ENCODE assay signal across 20 mouse cellular contexts in the genomic region with DNA sequence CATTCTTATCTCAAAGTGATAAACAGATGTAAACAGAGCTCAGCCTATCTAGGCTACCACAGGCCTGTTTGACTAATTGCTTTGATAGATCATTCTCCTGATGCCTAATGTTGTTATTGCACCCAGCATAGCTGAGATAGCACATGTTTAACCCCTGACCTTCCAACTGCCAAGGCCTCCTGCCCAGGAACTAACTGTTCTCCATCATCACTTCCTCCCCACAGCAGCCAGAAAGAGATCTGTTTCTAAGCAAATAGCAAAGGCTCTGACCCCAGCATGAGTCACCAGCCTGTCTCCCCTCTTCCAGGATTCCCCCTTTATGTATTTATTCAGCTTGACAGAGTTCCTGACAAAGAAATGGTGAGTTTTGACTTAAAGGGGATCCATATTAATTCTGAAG. TPM values are rescaled to one million over a fixed set of nuclear protein-coding genes. Genes with fewer than 3 reads are reported as not detected.
DNase-seq lines count a peak whose midpoint lies in the region; ATAC-seq lines count a peak whose summit lies in the region.
"Had no signal": no experiment of that assay in that cellular context is flagged by ENCODE, and none has a peak within 500 bp of the region (broad histone marks: within the 10 kb centered on the region; RNA-seq: fewer than 3 reads in every experiment).

No protein-coding gene starts in this region.

- no peak overlapping the region for H3K4me3 ChIP-seq in hindbrain, embryonic 11.5 days (ENCODE audit: low read depth, low read length)
- H3K4me3 ChIP-seq in hindbrain, embryonic 12.5 days = no peak overlapping the region
- H3K4me3 ChIP-seq in midbrain, embryonic 11.5 days (ENCODE audit: low read depth, low read length) = no peak overlapping the region
- H3K4me3 ChIP-seq in midbrain, embryonic 13.5 days (replicated peaks) = no peak overlapping the region
- H3K4me3 ChIP-seq in neural tube, embryonic 11.5 days (ENCODE audit: low read depth, low read length) = no peak overlapping the region
- H3K4me3 ChIP-seq: embryonic facial prominence, embryonic 13.5 days; heart, embryonic 15.5 days; hindbrain, embryonic 15.5 days; liver, embryonic 12.5 days; megakaryocyte, embryonic 14.5 days had no signal

- H3K36me3 ChIP-seq in hindbrain, embryonic 11.5 days (ENCODE audit: control insufficient read depth, insufficient read depth, low read length) = no peaks in the 10 kb centered on the region
- H3K36me3 ChIP-seq in hindbrain, embryonic 12.5 days = no peaks in the 10 kb centered on the region
- no peaks in the 10 kb centered on the region for H3K36me3 ChIP-seq in midbrain, embryonic 11.5 days (ENCODE audit: control insufficient read depth, insufficient read depth, low read length)
- H3K36me3 ChIP-seq in midbrain, embryonic 13.5 days = no peaks in the 10 kb centered on the region
- H3K36me3 ChIP-seq in neural tube, embryonic 11.5 days (ENCODE audit: control insufficient read depth, insufficient read depth, low read length) = no peaks in the 10 kb centered on the region
- H3K36me3 ChIP-seq: embryonic facial prominence, embryonic 13.5 days; heart, embryonic 15.5 days; hindbrain, embryonic 15.5 days; liver, embryonic 12.5 days had no signal

- no peak for ATAC-seq in hindbrain, embryonic 11.5 days (ENCODE audit: low FRiP score)
- ATAC-seq in hindbrain, embryonic 12.5 days (ENCODE audit: low FRiP score) = no peak
- ATAC-seq in midbrain, embryonic 11.5 days (ENCODE audit: low FRiP score) = no peak
- ATAC-seq in midbrain, embryonic 13.5 days = no peak
- ATAC-seq in neural tube, embryonic 11.5 days (ENCODE audit: insufficient read depth, low FRiP score, low TSS enrichment) = no peak
- ATAC-seq: CD4-positive, CD25-positive, alpha-beta regulatory T cell, adult 4 months; liver, embryonic 12.5 days had no signal

- H3K4me2 ChIP-seq in hindbrain, embryonic 11.5 days (replicated peaks; ENCODE audit: low read depth, low read length) = no peak overlapping the region
- no peak overlapping the region for H3K4me2 ChIP-seq in hindbrain, embryonic 12.5 days (replicated peaks)
- no peak overlapping the region for H3K4me2 ChIP-seq in midbrain, embryonic 11.5 days
- H3K4me2 ChIP-seq in midbrain, embryonic 13.5 days (replicated peaks) = no peak overlapping the region
- no peak overlapping the region for H3K4me2 ChIP-seq in neural tube, embryonic 11.5 days (ENCODE audit: low read depth)
- H3K4me2 ChIP-seq: embryonic facial prominence, embryonic 13.5 days; heart, embryonic 15.5 days; hindbrain, embryonic 15.5 days; liver, embryonic 12.5 days had no signal

- H3K4me1 ChIP-seq in hindbrain, embryonic 11.5 days (replicated peaks; ENCODE audit: control insufficient read depth, insufficient read depth, low read length) = no peaks in the 10 kb centered on the region
- H3K4me1 ChIP-seq in hindbrain, embryonic 12.5 days = no peaks in the 10 kb centered on the region
- no peaks in the 10 kb centered on the region for H3K4me1 ChIP-seq in midbrain, embryonic 11.5 days (ENCODE audit: control insufficient read depth, insufficient read depth, low read length)
- no peaks in the 10 kb centered on the region for H3K4me1 ChIP-seq in midbrain, embryonic 13.5 days (replicated peaks)
- no peaks in the 10 kb centered on the region for H3K4me1 ChIP-seq in neural tube, embryonic 11.5 days (ENCODE audit: control insufficient read depth, insufficient read depth, low read length)
- H3K4me1 ChIP-seq: embryonic facial prominence, embryonic 13.5 days; heart, embryonic 15.5 days; hindbrain, embryonic 15.5 days; megakaryocyte, embryonic 14.5 days had no signal

- no peak overlapping the region for H3K9ac ChIP-seq in hindbrain, embryonic 11.5 days (ENCODE audit: low read depth, low read length)
- no peak overlapping the region for H3K9ac ChIP-seq in hindbrain, embryonic 12.5 days
- H3K9ac ChIP-seq in midbrain, embryonic 11.5 days (ENCODE audit: low read length) = no peak overlapping the region
- no peak overlapping the region for H3K9ac ChIP-seq in midbrain, embryonic 13.5 days (replicated peaks)
- no peak overlapping the region for H3K9ac ChIP-seq in neural tube, embryonic 11.5 days (ENCODE audit: low read length)
- H3K9ac ChIP-seq: embryonic facial prominence, embryonic 13.5 days; heart, embryonic 15.5 days; hindbrain, embryonic 15.5 days; liver, embryonic 12.5 days had no signal

- no peaks in the 10 kb centered on the region for H3K27me3 ChIP-seq in hindbrain, embryonic 11.5 days (ENCODE audit: control insufficient read depth, insufficient read depth, low read length)
- no peaks in the 10 kb centered on the region for H3K27me3 ChIP-seq in hindbrain, embryonic 12.5 days
- no peaks in the 10 kb centered on the region for H3K27me3 ChIP-seq in midbrain, embryonic 11.5 days (ENCODE audit: control insufficient read depth, insufficient read depth, low read length)
- H3K27me3 ChIP-seq in midbrain, embryonic 13.5 days = no peaks in the 10 kb centered on the region
- no peaks in the 10 kb centered on the region for H3K27me3 ChIP-seq in neural tube, embryonic 11.5 days (ENCODE audit: control insufficient read depth, insufficient read depth, low read length)
- H3K27me3 ChIP-seq: embryonic facial prominence, embryonic 13.5 days; heart, embryonic 15.5 days; hindbrain, embryonic 15.5 days; liver, embryonic 12.5 days; megakaryocyte, embryonic 14.5 days had no signal

- no peak overlapping the region for H3K27ac ChIP-seq in hindbrain, embryonic 11.5 days (ENCODE audit: low read depth, low read length)
- H3K27ac ChIP-seq in hindbrain, embryonic 12.5 days = no peak overlapping the region
- H3K27ac ChIP-seq in midbrain, embryonic 11.5 days (ENCODE audit: low read depth, low read length) = no peak overlapping the region
- H3K27ac ChIP-seq in midbrain, embryonic 13.5 days = no peak overlapping the region
- H3K27ac ChIP-seq in neural tube, embryonic 11.5 days (ENCODE audit: low read depth, low read length) = no peak overlapping the region
- H3K27ac ChIP-seq: embryonic facial prominence, embryonic 13.5 days; heart, embryonic 15.5 days; hindbrain, embryonic 15.5 days; liver, embryonic 12.5 days had no signal

- DNase-seq in hindbrain, embryonic 11.5 days (ENCODE audit: low spot score) = peak; percentile 21
- DNase-seq in midbrain, embryonic 11.5 days (ENCODE audit: low spot score, missing footprints) = peak; percentile 71
- DNase-seq in embryo, embryonic 10 days (ENCODE audit: low spot score) = peak; percentile 84
- peak; percentile 21 for DNase-seq in neural tube, embryonic 11.5 days (ENCODE audit: low spot score)
- DNase-seq in adrenal gland, adult 2 months = no peak
- DNase-seq in urinary bladder, adult 18-20 months (ENCODE audit: low spot score in 2 of 2) = no peak
- DNase-seq: adrenal gland, postnatal 36 days; cerebellum, postnatal 10 days; heart, adult 11 months; layer of hippocampus, postnatal 36 days; left cerebral cortex, postnatal 4 days had no signal

- no peaks in the 10 kb centered on the region for H3K9me3 ChIP-seq in hindbrain, embryonic 11.5 days (ENCODE audit: control insufficient read depth, low read length)
- H3K9me3 ChIP-seq in hindbrain, embryonic 12.5 days (replicated peaks) = no peaks in the 10 kb centered on the region
- H3K9me3 ChIP-seq in midbrain, embryonic 11.5 days (ENCODE audit: control insufficient read depth, low read length) = no peaks in the 10 kb centered on the region
- no peaks in the 10 kb centered on the region for H3K9me3 ChIP-seq in midbrain, embryonic 13.5 days
- H3K9me3 ChIP-seq in neural tube, embryonic 11.5 days (ENCODE audit: control insufficient read depth, low read length) = no peaks in the 10 kb centered on the region
- H3K9me3 ChIP-seq: embryonic facial prominence, embryonic 13.5 days; heart, embryonic 15.5 days; hindbrain, embryonic 15.5 days; liver, embryonic 12.5 days; megakaryocyte, embryonic 14.5 days had no signal

RNA-seq across cellular contexts. Expression of a gene that starts 50.4 kb away (rescaled TPM):
- 31.0 and 34.0 TPM in 2 replicates for polyA plus RNA-seq in hindbrain, embryonic 11.5 days (2014; fragmentation: Nextera tagmentation; extraction: Ambion mirVana)
- 50.9 and 61.4 TPM in 2 replicates for polyA plus RNA-seq in hindbrain, embryonic 12.5 days (2016; fragmentation: Nextera tagmentation; extraction: Ambion mirVana)
- 27.0 and 27.3 TPM in 2 replicates for polyA plus RNA-seq in midbrain, embryonic 11.5 days (2014; fragmentation: Nextera tagmentation; extraction: Ambion mirVana)
- polyA plus RNA-seq in midbrain, embryonic 13.5 days (2015; fragmentation: Nextera tagmentation; extraction: Ambion mirVana) = 17.1 and 22.7 TPM in 2 replicates
- polyA plus RNA-seq in neural tube, embryonic 11.5 days (2014; fragmentation: Nextera tagmentation; extraction: Ambion mirVana) = 22.9 and 29.1 TPM in 2 replicates
- 10 to 100 TPM; 10.4 to 11.5 TPM for total RNA-seq in adrenal gland, adult 2 months (2021)
- 2.2 and 2.8 TPM in 2 replicates for polyA plus RNA-seq in adrenal gland, adult 2 months (2012; rRNA removed)
- total RNA-seq: MEL had no signal
- polyA plus RNA-seq: CD4-positive, CD25-positive, alpha-beta regulatory T cell, adult 4 months had no signal

Comparison
In these comparisons a context has a peak if more than half of its experiments do, and no peak if none do; other contexts are left out.
1. DNase-seq: peak in hindbrain, embryonic 11.5 days (single experiment), midbrain, embryonic 11.5 days (single experiment), embryo, embryonic 10 days (single experiment) and neural tube, embryonic 11.5 days (single experiment); none in adrenal gland, adult 2 months (single experiment) and urinary bladder, adult 18-20 months (0 of 2).